Mouse (Mus musculus) heart, postnatal 0 days (tissue): ENCODE measurements around the gene Coq8b. TPM values are rescaled to one million over a fixed set of nuclear protein-coding genes. Genes with fewer than 3 reads are reported as not detected.

ENCODE experiments used
- ATAC-seq: fragments of 200-750 bp; cut with Nextera tagmentation; 2 replicates; pipeline ENCODE4 v1.8.0; 2017; ENCODE audit warnings: low read depth, moderate number of reproducible peaks, moderate library complexity; ENCODE audit not compliant: insufficient read depth
- DNase-seq: peaks from one replicate; pipeline ENCODE4 v3.0.0-alpha.2; 2016; ENCODE audit warnings: low spot score
- H3K27ac ChIP-seq: fragments of 300-500 bp; sonication (generic); 2 replicates; pipeline ENCODE4 v1.5.1; 2014; ENCODE audit warnings: low read depth, mild to moderate bottlenecking
- H3K27me3 ChIP-seq: fragments of 300-500 bp; sonication (generic); 2 replicates; pipeline ENCODE4 v1.6.1; 2014; ENCODE audit warnings: low read length, mixed read lengths; ENCODE audit not compliant: control insufficient read depth, insufficient read depth
- H3K36me3 ChIP-seq: fragments of 300-500 bp; sonication (generic); replicated peaks from 2 replicates; pipeline ENCODE4 v1.6.1; 2014; ENCODE audit warnings: low read length, mixed read lengths; ENCODE audit not compliant: control insufficient read depth, insufficient read depth
- H3K4me1 ChIP-seq: fragments of 300-500 bp; sonication (generic); 2 replicates; pipeline ENCODE4 v1.6.1; 2014; ENCODE audit warnings: antibody characterized with exemption; ENCODE audit not compliant: control insufficient read depth, insufficient read depth
- H3K4me2 ChIP-seq: fragments of 300-500 bp; sonication (generic); 2 replicates; pipeline ENCODE4 v1.6.1; 2014; ENCODE audit warnings: low read depth, mild to moderate bottlenecking, low read length, moderate library complexity
- H3K4me3 ChIP-seq: fragments of 300-500 bp; sonication (generic); 2 replicates; pipeline ENCODE4 v1.5.1; 2014; ENCODE audit warnings: low read depth, low read length
- H3K9ac ChIP-seq: fragments of 300-500 bp; sonication (generic); replicated peaks from 2 replicates; pipeline ENCODE4 v1.6.1; 2014; ENCODE audit warnings: low read depth, low read length, mixed read lengths
- H3K9me3 ChIP-seq: fragments of 300-500 bp; sonication (generic); replicated peaks from 2 replicates; pipeline ENCODE4 v1.6.1; 2016; ENCODE audit warnings: low read length; ENCODE audit not compliant: control insufficient read depth
- CTCF ChIP-seq: IDR thresholded peaks from 2 replicates; pipeline ENCODE4 v1.5.1; 2016; ENCODE audit warnings: antibody characterized with exemption, control low read depth, low read depth
- EP300 ChIP-seq: IDR thresholded peaks from 2 replicates; pipeline ENCODE4 v1.6.1; 2016; ENCODE audit warnings: antibody characterized with exemption, low read depth
- WGBS: fragments of 180-500 bp; shearing (Covaris S2); extraction: QIAGEN DNeasy Blood & Tissue Kit; methylation state at CpG from one replicate; pipeline ENCODE4 v1.1.7; 2014; 5-methylcytosine and 5-hydroxymethylcytosine counted together
- polyA plus RNA-seq: library from polyadenylated mRNA; unstranded; fragments of >200 nt; fragmentation: Nextera tagmentation; extraction: Ambion mirVana; gene quantifications from 2 replicates; pipeline ENCODE4 v1.2.1, GENCODE M21; 2015
- total RNA-seq: library from RNA; depleted of rRNA; stranded (reverse); fragments of >200 nt; gene quantifications from 2 replicates; pipeline ENCODE4 v1.2.3, GENCODE M21; 2014; ENCODE audit warnings: low replicate concordance

Coq8b gene
- total and polyA plus RNA-seq, 2 experiments from 2014 or later: 5.8 to 11.0 TPM

DNA sequence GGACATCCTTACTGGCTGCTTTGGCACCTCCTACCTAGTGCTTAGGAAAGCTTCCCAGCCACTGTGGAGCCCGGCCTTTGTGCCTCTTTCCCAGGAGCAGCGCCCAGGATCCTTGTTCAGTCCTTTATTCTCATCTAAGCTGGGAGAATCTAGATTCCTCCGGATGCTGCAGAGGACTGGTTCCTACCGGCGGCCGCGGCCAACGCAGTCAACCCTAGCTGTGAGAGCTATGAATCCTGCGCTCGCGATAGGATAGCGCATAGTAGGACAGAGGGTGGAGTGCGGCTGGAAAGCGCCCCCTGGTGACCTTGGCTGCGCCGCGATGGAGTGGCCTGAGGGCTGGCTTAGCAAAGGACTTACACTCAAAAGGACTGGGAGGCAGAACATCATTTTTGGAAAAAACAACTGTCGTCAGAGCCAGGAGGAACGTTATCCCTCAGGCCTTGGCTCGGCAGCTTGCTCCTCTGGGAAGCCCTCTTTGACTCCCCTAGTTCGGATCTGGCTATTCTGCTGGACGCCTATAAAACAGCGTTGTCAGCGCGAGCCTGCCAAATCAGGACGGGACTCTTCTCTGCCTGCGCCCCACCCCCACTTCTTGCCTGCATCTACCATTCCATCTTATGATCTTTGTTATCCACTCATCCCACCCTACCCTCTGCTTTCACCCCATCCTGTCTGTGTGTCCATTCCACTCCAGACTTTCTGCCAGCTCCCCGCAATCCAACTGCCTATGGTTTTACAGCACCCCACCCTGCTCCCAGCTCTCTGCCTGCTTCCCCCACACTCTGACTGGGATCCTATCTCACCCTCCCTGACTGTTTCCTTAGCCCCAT is 52.3 kb downstream of the Coq8b start:
- H3K4me2 ChIP-seq: no peak overlapping the region
- H3K27ac ChIP-seq: no peak overlapping the region
- ATAC-seq (peak; percentile 65), DNase-seq (no peak)
- H3K9ac ChIP-seq: no peak overlapping the region
- H3K4me3 ChIP-seq: no peak overlapping the region
- TF ChIP-seq CTCF (peak; percentile 22; the same call in 1 of the 2 replicates), EP300 (no peak)
- no peaks in the 10 kb centered on the region for H3K4me1 ChIP-seq
- H3K27me3 ChIP-seq: peaks cover 7% of the 10 kb centered on the region
- no peaks in the 10 kb centered on the region for H3K9me3 ChIP-seq
- H3K36me3 ChIP-seq: peaks cover 13% of the 10 kb centered on the region
- WGBS: 3% methylated on average over 28 of the region's 28 CpGs

- peaks cover 7% of the 10 kb centered on the region for H3K27me3 ChIP-seq
- no peak overlapping the region for H3K27ac ChIP-seq
- H3K4me3 ChIP-seq: no peak overlapping the region
- 3% methylated on average over 8 of the region's 8 CpGs for WGBS
- ATAC-seq (peak; percentile 78; the same call in 1 of the 2 replicates), DNase-seq (peak; percentile 50)
- peaks cover 8% of the 10 kb centered on the region for H3K36me3 ChIP-seq
- no peak overlapping the region for H3K4me2 ChIP-seq
- no peak overlapping the region for H3K9ac ChIP-seq
- TF ChIP-seq CTCF (peak; percentile 82), EP300 (no peak)
- H3K4me1 ChIP-seq: no peaks in the 10 kb centered on the region
- H3K9me3 ChIP-seq: no peaks in the 10 kb centered on the region
Measured at GRCm38 (mm10) chr7:27285698-27286066, 52.9 kb downstream of the Coq8b start.

- no peak overlapping the region for H3K27ac ChIP-seq
- TF ChIP-seq CTCF (no peak), EP300 (no peak)
- H3K27me3 ChIP-seq: peaks cover 7% of the 10 kb centered on the region
- no peak for DNase-seq
- ATAC-seq: no peak
- WGBS: 82% methylated on average over 7 of the region's 7 CpGs
- H3K9me3 ChIP-seq: no peaks in the 10 kb centered on the region
- H3K36me3 ChIP-seq: no peaks in the 10 kb centered on the region
- H3K4me1 ChIP-seq: no peaks in the 10 kb centered on the region; the same call in 1 of the 2 replicates
- H3K9ac ChIP-seq: no peak overlapping the region
- H3K4me2 ChIP-seq: no peak overlapping the region
- H3K4me3 ChIP-seq: no peak overlapping the region
Measured at GRCm38 (mm10) chr7:27288732-27289131, 55.9 kb downstream of the Coq8b start.

DNA sequence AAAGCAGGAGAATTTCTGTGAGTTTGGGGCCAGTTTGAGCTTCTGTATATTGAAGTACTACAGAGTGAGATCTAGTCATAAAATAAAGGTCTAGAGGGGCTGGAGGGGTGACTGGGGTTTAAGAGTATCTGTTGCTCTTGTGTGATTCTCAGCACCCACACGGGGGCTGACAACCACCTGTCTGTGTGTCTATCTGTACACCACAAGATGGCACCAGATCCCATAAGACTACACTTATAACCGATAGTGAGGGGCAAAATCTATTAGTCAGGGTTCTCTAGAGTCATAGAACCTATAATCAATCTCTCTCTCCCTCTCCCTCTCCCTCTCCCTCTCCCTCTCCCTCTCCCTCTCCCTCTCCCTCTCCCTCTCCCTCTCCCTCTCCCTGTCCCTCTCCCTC is 57.7 kb downstream of the Coq8b start:
- no peaks in the 10 kb centered on the region for H3K9me3 ChIP-seq
- no peak for ATAC-seq
- peaks cover under 1% of the 10 kb centered on the region; the same call in 1 of the 2 replicates for H3K27me3 ChIP-seq
- TF ChIP-seq EP300: no peak
- TF ChIP-seq CTCF: no peak
- no peak overlapping the region for H3K27ac ChIP-seq
- 71% methylated on average over 2 of the region's 2 CpGs for WGBS
- no peak overlapping the region for H3K4me3 ChIP-seq
- no peak overlapping the region for H3K9ac ChIP-seq
- H3K36me3 ChIP-seq: no peaks in the 10 kb centered on the region
- H3K4me1 ChIP-seq: no peaks in the 10 kb centered on the region; the same call in 1 of the 2 replicates
- no peak for DNase-seq
- H3K4me2 ChIP-seq: no peak overlapping the region

GRCm38 (mm10) chr7:27291795-27292466 is 59.1 kb downstream of the Coq8b start:
- H3K9me3 ChIP-seq: no peaks in the 10 kb centered on the region
- WGBS: 35% methylated on average over 12 of the region's 12 CpGs
- no peaks in the 10 kb centered on the region for H3K36me3 ChIP-seq
- DNase-seq (peak; percentile 68), ATAC-seq (peak; percentile 85)
- no peak for TF ChIP-seq CTCF
- no peak for TF ChIP-seq EP300
- peak overlapping the region; percentile 61 for H3K27ac ChIP-seq
- no peaks in the 10 kb centered on the region for H3K27me3 ChIP-seq
- H3K9ac ChIP-seq: no peak overlapping the region
- no peaks in the 10 kb centered on the region; the same call in 1 of the 2 replicates for H3K4me1 ChIP-seq
- no peak overlapping the region for H3K4me3 ChIP-seq
- H3K4me2 ChIP-seq: no peak overlapping the region
